Mouse (Mus musculus) forebrain, embryonic 10.5 days (tissue): ENCODE data around the gene Syt3. TPM values are rescaled to one million over a fixed set of nuclear protein-coding genes. Genes with fewer than 3 reads are reported as not detected.

Source experiments
- DNase-seq: peaks from one replicate; pipeline ENCODE4 v3.0.0-alpha.2; 2017; ENCODE audit warnings: low spot score; ENCODE audit errors: extremely low spot score
- H3K27ac ChIP-seq: fragments of 300-500 bp; sonication (generic); 2 replicates; pipeline ENCODE4 v1.5.1; 2016; ENCODE audit warnings: mild to moderate bottlenecking
- H3K27me3 ChIP-seq: fragments of 300-500 bp; sonication (generic); 2 replicates; pipeline ENCODE4 v1.6.1; 2016; ENCODE audit warnings: mild to moderate bottlenecking; ENCODE audit not compliant: poor library complexity, severe bottlenecking
- H3K36me3 ChIP-seq: fragments of 300-500 bp; sonication (generic); replicated peaks from 2 replicates; pipeline ENCODE4 v1.6.1; 2016; ENCODE audit warnings: mild to moderate bottlenecking, moderate library complexity
- H3K4me1 ChIP-seq: fragments of 300-500 bp; sonication (generic); 2 replicates; pipeline ENCODE4 v1.6.1; 2016
- H3K4me3 ChIP-seq: fragments of 300-500 bp; sonication (generic); 2 replicates; pipeline ENCODE4 v1.5.1; 2016; ENCODE audit warnings: mild to moderate bottlenecking, moderate library complexity
- H3K9me3 ChIP-seq: fragments of 300-500 bp; sonication (generic); 2 replicates; pipeline ENCODE4 v1.6.1; 2016; ENCODE audit warnings: mild to moderate bottlenecking, moderate library complexity
- WGBS: fragments of 180-500 bp; shearing (Covaris S2); methylation state at CpG from one replicate; pipeline ENCODE4 v1.1.7; 2016; 5-methylcytosine and 5-hydroxymethylcytosine counted together
- polyA plus RNA-seq: library from polyadenylated mRNA; unstranded; fragments of >200 nt; fragmentation: Nextera tagmentation; extraction: Ambion mirVana; gene quantifications from 2 replicates; pipeline ENCODE4 v1.2.1, GENCODE M21; 2016

The Syt3 gene
- polyA plus RNA-seq, 1 experiment from 2014 or later: 3.2 TPM

DNA sequence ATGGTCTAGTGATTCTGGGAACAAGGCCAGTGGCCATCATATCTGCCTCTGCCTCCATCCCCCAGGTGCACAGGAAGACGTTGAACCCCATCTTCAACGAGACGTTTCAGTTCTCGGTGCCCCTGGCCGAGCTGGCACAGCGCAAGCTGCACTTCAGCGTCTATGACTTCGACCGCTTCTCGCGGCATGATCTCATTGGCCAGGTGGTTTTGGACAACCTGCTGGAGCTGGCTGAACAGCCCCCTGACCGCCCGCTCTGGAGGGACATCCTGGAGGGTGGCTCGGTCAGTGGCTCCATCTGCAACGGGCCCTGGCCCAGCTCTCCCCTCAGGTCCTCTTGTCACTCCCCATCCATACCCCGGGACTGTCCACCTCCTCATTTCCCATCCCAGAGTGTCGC, 9.4 kb downstream of the Syt3 start:
- no peaks in the 10 kb centered on the region for H3K9me3 ChIP-seq
- H3K27ac ChIP-seq: no peak overlapping the region
- H3K27me3 ChIP-seq: no peaks in the 10 kb centered on the region; the same call in 1 of the 2 replicates
- no peak overlapping the region for H3K4me3 ChIP-seq
- H3K4me1 ChIP-seq: peaks cover under 1% of the 10 kb centered on the region; the same call in 1 of the 2 replicates
- DNase-seq: no peak
- WGBS: 91% methylated on average over 17 of the region's 17 CpGs
- H3K36me3 ChIP-seq: no peaks in the 10 kb centered on the region

DNA sequence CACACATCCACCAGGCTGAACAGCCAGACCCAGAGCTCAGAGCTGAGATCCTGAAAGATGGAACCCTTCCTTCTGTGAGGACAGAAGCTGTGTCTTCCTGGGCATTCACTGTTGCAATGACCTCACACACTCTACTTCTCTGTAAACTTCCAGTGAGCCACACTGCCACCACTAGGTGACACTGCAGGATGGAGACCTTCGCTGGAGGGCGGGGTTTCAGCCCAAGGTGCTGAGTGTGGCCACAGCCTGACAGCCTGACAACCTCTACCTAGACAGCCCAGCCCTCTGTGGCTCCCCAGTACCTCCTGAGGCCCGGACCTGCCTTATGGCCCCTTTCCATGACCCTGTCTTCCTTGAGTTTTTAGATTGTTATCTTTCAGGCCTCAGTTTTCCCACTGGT, 14.7 kb downstream of the Syt3 start:
- peaks cover 16% of the 10 kb centered on the region for H3K27me3 ChIP-seq
- 0 out of 2 replicates have a peak overlapping the region, but pooled peaks have one; percentile 56 for H3K27ac ChIP-seq
- peaks cover 15% of the 10 kb centered on the region for H3K4me1 ChIP-seq
- DNase-seq: peak; percentile 59
- no peak overlapping the region for H3K4me3 ChIP-seq
- H3K36me3 ChIP-seq: no peaks in the 10 kb centered on the region
- WGBS: 10% methylated on average over 3 of the region's 3 CpGs
- no peaks in the 10 kb centered on the region for H3K9me3 ChIP-seq

- Histone ChIP-seq H3K36me3 (no peaks in the 10 kb centered on the region), H3K4me1 (peaks cover 29% of the 10 kb centered on the region), H3K4me3 (no peak overlapping the region), H3K27ac (no peak overlapping the region), H3K27me3 (peaks cover 23% of the 10 kb centered on the region), H3K9me3 (no peaks in the 10 kb centered on the region)
- no peak for DNase-seq
- WGBS: 86% methylated on average over 6 of the region's 6 CpGs
Measured at GRCm38 (mm10) chr7:44401673-44402072, 17.8 kb downstream of the Syt3 start.

DNA sequence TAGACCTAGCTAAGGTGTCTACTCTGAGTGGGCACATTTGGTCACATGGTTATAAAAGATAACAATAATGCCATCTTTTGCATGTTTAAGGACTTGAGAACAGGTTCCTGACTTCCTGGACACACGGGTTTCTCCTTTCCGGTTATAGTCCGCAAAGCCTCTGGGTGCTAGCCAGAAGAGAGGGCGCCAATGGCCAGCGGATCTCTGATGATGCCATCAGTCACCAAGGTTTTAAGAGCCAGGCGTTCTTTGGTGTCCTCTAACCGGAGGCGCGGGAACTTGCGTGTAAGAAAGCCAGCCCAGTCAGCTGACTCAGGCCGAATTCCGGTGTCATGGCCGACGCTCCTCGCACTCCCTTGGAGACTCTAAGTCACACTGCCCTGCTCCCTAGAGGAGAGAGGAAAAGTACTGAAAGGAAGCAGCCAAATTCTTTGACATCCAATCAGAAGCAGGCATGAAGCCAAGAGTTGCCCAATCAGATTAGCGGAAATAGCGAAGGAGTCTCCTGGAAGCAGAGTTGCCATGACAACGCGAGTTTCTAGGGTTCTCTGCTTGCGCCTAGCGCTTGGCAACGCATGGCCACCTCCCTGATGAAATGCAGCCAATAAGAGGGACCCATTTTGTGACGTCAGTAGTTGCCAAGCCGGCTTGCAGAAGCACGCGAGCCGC, 21.6 kb downstream of the Syt3 start:
- Histone ChIP-seq H3K9me3 (no peaks in the 10 kb centered on the region), H3K4me1 (peaks cover 14% of the 10 kb centered on the region), H3K4me3 (peak overlapping the region; percentile 52), H3K36me3 (no peaks in the 10 kb centered on the region), H3K27ac (peak overlapping the region; percentile 89), H3K27me3 (peaks cover 40% of the 10 kb centered on the region)
- DNase-seq: peak; percentile 97
- WGBS: 3% methylated on average over 27 of the region's 27 CpGs

DNA sequence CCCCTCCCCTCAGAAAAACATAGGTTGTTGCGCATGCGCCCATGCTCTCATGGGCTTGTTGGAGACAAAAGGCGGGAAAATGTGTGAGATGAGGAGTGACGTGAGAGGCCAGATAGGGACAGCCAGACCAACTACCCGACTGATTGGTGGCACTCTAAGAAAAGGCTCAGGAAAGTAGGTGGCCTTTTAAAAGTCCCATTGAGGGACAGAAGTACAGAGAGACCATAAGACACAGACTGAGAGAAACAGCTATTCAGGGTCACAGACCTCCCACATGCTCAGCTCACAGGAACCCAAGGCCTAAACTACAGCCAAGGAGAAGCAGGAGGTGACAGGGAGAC, 22.1 kb downstream of the Syt3 start:
- no peak for DNase-seq
- Histone ChIP-seq H3K9me3 (no peaks in the 10 kb centered on the region), H3K4me1 (peaks cover 14% of the 10 kb centered on the region), H3K36me3 (no peaks in the 10 kb centered on the region), H3K27ac (peak overlapping the region; percentile 89), H3K27me3 (peaks cover 36% of the 10 kb centered on the region), H3K4me3 (peak overlapping the region; percentile 52)
- 2% methylated on average over 5 of the region's 5 CpGs for WGBS

DNA sequence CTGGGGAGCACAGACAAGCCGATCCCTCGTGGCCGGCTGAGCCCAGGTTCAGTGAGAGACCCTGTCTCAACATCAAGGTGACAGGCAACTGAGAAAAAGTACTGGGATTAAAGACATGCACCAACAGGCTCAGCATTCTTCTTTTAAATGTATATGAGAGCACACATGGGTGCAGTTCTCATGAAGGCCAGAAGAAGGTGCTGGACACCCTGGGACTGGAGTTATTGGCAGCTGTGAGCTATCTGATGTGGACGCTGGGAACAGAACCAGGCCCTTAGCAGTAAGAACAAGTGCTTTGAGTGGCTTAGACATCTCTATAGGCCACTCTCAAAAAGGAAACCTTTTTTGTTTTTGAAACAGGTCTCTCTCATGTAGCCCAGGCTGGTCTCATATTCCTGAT, 27.2 kb downstream of the Syt3 start:
- DNase-seq: no peak
- WGBS: 83% methylated on average over 4 of the region's 4 CpGs
- Histone ChIP-seq H3K36me3 (no peaks in the 10 kb centered on the region), H3K27me3 (peaks cover 33% of the 10 kb centered on the region), H3K27ac (no peak overlapping the region), H3K4me3 (no peak overlapping the region), H3K4me1 (peaks cover 3% of the 10 kb centered on the region), H3K9me3 (no peaks in the 10 kb centered on the region)

DNA sequence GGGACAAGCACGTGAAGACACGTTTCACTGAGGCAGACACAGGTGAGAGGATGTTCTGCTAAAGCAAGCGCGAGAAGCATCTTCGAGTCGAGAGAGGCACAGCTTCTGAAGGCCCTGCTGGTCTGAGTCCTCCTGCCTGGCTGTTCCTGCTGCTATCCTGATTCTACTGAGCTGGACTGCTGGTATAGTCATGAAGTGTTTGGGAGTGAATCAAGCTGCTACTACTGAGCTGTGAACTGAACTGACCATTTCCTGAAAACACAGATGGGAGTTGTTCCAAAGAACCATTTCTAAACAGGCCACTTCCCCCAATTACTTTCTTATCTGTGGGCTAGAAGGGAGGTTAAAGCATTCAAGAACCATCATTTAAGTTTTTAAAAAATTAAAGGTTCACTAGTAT, 29.4 kb downstream of the Syt3 start:
- peaks cover 14% of the 10 kb centered on the region for H3K27me3 ChIP-seq
- 81% methylated on average over 6 of the region's 6 CpGs for WGBS
- no peaks in the 10 kb centered on the region for H3K9me3 ChIP-seq
- H3K4me1 ChIP-seq: no peaks in the 10 kb centered on the region
- DNase-seq: no peak
- H3K36me3 ChIP-seq: no peaks in the 10 kb centered on the region
- H3K4me3 ChIP-seq: no peak overlapping the region
- H3K27ac ChIP-seq: no peak overlapping the region

DNA sequence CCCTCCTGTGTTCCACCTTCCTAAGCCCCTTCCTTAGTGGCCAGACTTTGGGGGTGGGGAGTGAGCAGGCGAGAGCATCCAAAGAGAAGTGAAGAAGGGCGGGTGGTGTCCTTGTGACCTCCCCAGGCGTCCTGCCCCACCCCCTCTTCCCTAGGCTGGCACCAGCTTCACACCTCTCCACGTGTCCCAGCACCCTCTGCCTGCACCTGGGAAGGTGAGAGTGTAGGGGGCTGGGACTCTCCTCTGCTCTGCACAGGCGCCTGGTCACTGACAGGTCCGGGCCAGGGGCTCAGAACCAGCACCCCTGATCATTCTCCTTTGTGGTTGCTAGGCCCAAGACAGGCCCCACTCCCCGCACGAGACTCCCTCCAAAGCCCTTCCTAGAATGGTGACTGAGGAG, 43.8 kb downstream of the Syt3 start:
- H3K27ac ChIP-seq: peak overlapping the region; percentile 98
- H3K27me3 ChIP-seq: peaks cover 66% of the 10 kb centered on the region
- peaks cover 5% of the 10 kb centered on the region; the same call in 1 of the 2 replicates for H3K36me3 ChIP-seq
- H3K4me1 ChIP-seq: peaks cover 62% of the 10 kb centered on the region
- no peak for DNase-seq
- H3K9me3 ChIP-seq: no peaks in the 10 kb centered on the region
- WGBS: 4% methylated on average over 8 of the region's 8 CpGs
- peak overlapping the region; percentile 81 for H3K4me3 ChIP-seq

DNA sequence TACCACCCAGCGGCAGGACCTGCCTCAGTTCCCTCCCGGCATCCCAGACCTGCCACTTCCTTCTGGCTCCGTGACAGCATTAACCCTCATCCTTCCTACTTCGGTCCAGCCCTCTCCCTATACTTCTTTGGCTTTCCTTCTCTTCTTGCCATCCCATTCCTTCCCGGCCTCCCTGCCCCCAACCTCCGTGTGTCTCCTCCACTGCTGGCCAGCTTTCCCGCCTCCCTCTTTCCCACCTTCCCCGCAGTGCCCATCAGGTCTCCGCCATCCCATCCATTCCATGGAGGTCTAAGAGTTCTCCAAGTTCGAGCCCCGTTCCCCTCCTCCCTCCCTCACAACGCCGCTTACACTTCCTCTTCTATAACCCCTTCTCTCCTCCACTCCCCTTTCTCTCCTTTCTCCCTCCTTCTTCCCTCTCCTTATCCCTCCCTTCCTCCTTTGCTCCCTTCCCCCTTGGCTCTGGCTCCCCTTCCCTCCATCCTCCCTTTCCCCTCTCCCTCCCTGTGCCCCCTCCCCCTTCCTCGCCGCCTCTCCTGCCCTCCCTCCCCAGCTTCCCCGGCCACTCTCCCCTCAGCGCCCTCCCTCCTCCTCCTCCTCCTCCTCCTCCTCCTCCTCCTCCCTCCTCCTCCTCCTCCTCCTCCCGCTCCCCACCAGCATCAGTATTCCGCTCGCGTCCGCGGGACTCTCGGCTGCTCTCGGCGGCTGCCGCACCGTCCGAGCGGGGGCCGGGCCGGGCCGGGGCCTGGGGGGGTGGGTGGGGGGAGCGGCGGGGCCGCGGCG, 44.5 kb downstream of the Syt3 start:
- WGBS: 1% methylated on average over 26 of the region's 38 CpGs
- peaks cover 67% of the 10 kb centered on the region for H3K27me3 ChIP-seq
- peaks cover 69% of the 10 kb centered on the region for H3K4me1 ChIP-seq
- H3K9me3 ChIP-seq: no peaks in the 10 kb centered on the region
- DNase-seq: peak; percentile 81
- peaks cover 5% of the 10 kb centered on the region; the same call in 1 of the 2 replicates for H3K36me3 ChIP-seq
- peak overlapping the region; percentile 98 for H3K27ac ChIP-seq
- H3K4me3 ChIP-seq: peak overlapping the region; percentile 81

DNA sequence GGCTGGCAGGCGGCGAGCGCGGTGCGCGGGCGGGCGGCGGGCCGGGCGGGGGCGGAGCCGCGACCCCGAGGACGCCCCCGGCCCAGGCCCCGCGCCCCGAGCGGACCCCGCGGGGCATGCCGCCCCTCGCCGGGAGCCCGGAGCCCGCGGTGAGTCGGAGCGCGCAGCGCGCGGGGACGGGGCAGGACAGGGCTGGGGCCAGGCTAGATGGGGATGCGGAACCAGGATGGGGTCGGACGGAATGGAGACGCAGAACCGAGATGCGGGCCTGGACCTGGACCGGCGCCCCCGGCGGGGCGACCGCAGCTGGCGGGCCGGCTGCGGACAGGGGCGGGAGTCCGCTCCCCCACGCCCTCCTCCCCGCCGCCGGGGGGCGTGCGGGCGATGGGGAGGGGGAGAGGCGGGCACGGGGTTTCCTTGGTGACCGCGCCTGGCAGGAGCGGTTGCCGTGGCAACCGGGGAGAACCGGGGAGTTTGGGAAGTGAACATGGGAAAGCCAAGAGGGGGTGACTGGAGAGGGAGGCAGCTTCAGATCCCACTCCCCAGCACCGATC, 45.1 kb downstream of the Syt3 start, which contains the start of gene Lrrc4b:
TSS of gene Lrrc4b (plus strand) at position 51 of the 554 bp plus-strand sequence.
- Histone ChIP-seq H3K9me3 (no peaks in the 10 kb centered on the region), H3K4me1 (peaks cover 72% of the 10 kb centered on the region), H3K36me3 (peaks cover 5% of the 10 kb centered on the region; the same call in 1 of the 2 replicates), H3K27ac (peak within 1 kb of the TSS; percentile 98), H3K27me3 (peaks cover 67% of the 10 kb centered on the region), H3K4me3 (peak within 1 kb of the TSS; percentile 81)
- peak; percentile 81 for DNase-seq
- WGBS: 1% methylated on average over 65 of the region's 69 CpGs

- peaks cover 6% of the 10 kb centered on the region; the same call in 1 of the 2 replicates for H3K36me3 ChIP-seq
- no peaks in the 10 kb centered on the region for H3K9me3 ChIP-seq
- under 1% methylated on average over 31 of the region's 32 CpGs for WGBS
- peaks cover 67% of the 10 kb centered on the region for H3K27me3 ChIP-seq
- peak overlapping the region; percentile 81 for H3K4me3 ChIP-seq
- H3K4me1 ChIP-seq: peaks cover 72% of the 10 kb centered on the region
- peak; percentile 36 for DNase-seq
- peak overlapping the region; percentile 98 for H3K27ac ChIP-seq
Measured at GRCm38 (mm10) chr7:44429534-44430488, 45.9 kb downstream of the Syt3 start.

- no peaks in the 10 kb centered on the region for H3K9me3 ChIP-seq
- H3K27ac ChIP-seq: no peak overlapping the region
- 75% methylated on average over 6 of the region's 6 CpGs for WGBS
- peaks cover 57% of the 10 kb centered on the region for H3K27me3 ChIP-seq
- H3K36me3 ChIP-seq: peaks cover 11% of the 10 kb centered on the region; the same call in 1 of the 2 replicates
- H3K4me3 ChIP-seq: no peak overlapping the region
- DNase-seq: no peak
- H3K4me1 ChIP-seq: peaks cover 59% of the 10 kb centered on the region
Measured at GRCm38 (mm10) chr7:44432550-44432949, 48.6 kb downstream of the Syt3 start.
